Mouse (Mus musculus): ENCODE measurements around the gene Olfr1287. TPM values are rescaled to one million over a fixed set of nuclear protein-coding genes. Genes with fewer than 3 reads are reported as not detected.

The Olfr1287 gene
- total RNA-seq (2023), result not detected

DNA sequence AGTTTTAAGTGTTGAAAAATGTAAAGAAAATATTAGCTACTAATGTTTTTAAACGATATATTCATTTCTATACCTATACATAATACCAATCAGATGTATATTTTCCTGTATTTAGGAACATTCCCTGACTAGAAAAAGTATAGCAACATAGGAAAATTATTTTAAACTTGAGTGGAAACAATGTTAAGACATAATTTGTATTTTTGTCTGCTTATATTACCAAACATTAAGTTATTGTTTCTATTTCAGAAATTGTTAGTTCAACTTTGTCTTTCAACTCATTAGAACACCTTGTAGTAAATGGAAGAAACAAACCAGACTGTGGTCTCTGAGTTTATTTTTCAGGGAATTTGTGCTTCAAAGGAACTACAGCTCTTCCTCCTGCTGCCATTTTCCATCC is at the start of gene Olfr1287:
Olfr1287 (plus strand) TSS at position 301 of the 400 bp plus-strand sequence.

DNA sequence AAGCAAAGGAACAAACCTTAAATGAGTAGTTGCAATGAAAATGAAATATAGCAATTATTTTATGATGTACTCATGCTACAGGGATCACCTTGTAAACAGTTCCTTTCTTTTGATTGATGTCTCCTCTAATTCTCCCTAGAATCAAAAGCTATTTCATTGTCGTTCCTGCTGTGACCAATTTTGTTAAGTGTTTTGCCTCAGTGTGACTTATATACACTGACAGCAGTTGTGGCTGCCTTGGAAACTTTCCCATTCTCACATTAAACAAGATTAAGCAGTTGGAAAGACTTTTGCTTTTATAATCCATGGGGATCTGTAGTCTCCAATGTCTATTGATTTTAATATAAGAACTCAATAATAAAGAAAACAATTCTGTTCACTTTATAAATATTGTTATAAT is 26.0 kb upstream of the Olfr1287 start, which contains the start of gene Olfr1286:
Olfr1286 (minus strand) TSS at position 185 of the 400 bp plus-strand sequence.

DNA sequence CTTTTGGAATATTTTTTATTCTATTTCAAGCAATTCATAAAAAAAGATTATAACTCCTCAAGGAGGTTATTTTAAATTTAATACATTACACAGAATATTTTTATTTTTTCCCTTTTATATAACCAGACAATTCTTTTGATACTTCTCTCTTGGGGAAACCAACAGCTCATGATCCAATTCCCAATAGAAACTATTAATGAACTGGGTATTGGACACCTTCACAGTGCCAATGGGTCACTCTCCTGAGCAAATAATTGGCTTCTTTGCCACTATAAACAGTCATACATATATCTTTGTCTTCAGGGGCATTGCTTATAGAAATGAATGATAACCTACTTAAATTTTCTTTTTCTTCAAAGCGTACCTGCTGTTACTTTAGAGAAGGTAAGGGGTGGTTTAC is 24.9 kb downstream of the Olfr1287 start, which contains the start of gene Olfr1288:
Olfr1288 (plus strand) TSS at position 301 of the 400 bp plus-strand sequence.

DNA sequence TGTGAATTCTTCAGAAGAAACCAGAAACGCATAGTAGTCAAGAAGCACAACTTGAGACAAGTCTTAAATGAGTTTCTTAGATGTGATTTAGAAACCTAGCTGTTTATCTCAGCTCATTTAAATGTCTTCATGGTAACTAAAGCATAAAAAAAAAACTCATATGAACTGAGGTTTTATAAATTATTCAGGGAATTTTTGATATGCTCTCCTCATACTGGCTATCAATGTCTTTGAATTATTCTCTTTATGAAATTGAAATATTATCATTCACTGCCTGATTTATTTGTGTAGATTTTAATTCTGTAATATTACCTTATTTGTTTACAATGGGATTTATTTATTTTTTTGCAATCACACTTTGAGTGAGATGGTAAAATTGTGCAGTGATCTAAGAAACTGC is 31.6 kb downstream of the Olfr1287 start, which contains the start of gene Olfr1289:
Olfr1289 (plus strand) TSS at position 301 of the 400 bp plus-strand sequence.

DNA sequence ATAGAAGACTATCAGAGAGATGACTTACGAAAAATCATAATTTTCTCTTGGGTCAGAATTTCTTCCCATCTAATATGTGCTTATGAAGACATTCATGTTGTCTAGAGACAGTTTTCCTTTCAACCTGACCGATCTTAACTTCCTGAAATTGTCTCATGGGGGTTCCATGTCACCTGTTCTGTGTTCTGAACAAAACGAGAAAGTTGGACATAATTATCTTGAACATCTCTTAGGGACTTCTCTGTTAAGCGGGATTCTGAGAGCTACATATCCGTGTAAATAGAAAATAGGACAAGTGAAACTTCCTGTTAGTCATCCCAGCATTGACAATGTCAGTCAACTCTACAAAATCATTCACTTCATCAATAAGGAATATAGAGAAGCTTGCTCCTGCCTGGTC is 44.8 kb downstream of the Olfr1287 start, which contains the start of gene Olfr1290:
Olfr1290 (minus strand) TSS at position 101 of the 400 bp plus-strand sequence.

DNA sequence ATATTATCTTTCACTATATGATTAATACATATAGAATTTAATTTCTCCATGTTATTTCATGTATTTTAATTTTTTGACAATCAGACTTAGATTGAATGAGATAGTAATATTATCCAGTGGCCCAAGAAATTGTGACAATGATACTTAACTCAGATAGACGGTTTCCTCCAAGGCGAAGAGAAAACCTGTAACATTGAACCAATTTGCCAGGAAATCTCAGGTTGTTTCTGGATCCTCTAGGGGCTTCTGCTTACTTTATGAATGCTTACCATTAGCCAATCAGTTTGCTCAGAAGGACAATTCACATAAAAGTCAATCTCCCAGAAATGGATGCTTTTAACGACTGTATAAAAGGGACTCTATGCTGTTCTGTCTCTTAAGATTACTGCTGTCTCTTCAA is 47.9 kb downstream of the Olfr1287 start, which contains the start of gene Olfr1291-ps1:
Olfr1291-ps1 (plus strand) TSS at position 301 of the 400 bp plus-strand sequence.

Other genes starting within 250 kb of the Olfr1287 start
- not detected for gene 4930430A15Rik, start 219.5 kb upstream of the Olfr1287 start, total RNA-seq (2023)
- gene Olfr1275, start 213.9 kb upstream of the Olfr1287 start, total RNA-seq (2023), result not detected
- gene Olfr1276, start 194.6 kb upstream of the Olfr1287 start, total RNA-seq (2023), result not detected
- gene Olfr1277, start 175.0 kb upstream of the Olfr1287 start, total RNA-seq (2023), result not detected
- not detected for gene Olfr1278, start 159.0 kb upstream of the Olfr1287 start, total RNA-seq (2023)
- not detected for gene Olfr1279, start 148.5 kb upstream of the Olfr1287 start, total RNA-seq (2023)
- not detected for gene Olfr1280, start 135.1 kb upstream of the Olfr1287 start, total RNA-seq (2023)
- gene Olfr1281, start 122.6 kb upstream of the Olfr1287 start, total RNA-seq (2023), result not detected
- gene Olfr1282, start 113.1 kb upstream of the Olfr1287 start, total RNA-seq (2023), result not detected
- gene Olfr1283, start 82.4 kb upstream of the Olfr1287 start, total RNA-seq (2023), result not detected
- gene Olfr1284, start 73.6 kb upstream of the Olfr1287 start, total RNA-seq (2023), result not detected
- gene Olfr1286, start 26.0 kb upstream of the Olfr1287 start, total RNA-seq (2023), result not detected
- gene Olfr1288, start 25.0 kb downstream of the Olfr1287 start, total RNA-seq (2023), result not detected
- not detected for gene Olfr1289, start 31.7 kb downstream of the Olfr1287 start, total RNA-seq (2023)
- gene Olfr1290, start 44.7 kb downstream of the Olfr1287 start, total RNA-seq (2023), result not detected
- not detected for gene Olfr1291-ps1, start 48.0 kb downstream of the Olfr1287 start, total RNA-seq (2023)
- gene Olfr1293-ps, start 76.1 kb downstream of the Olfr1287 start, total RNA-seq (2023), result not detected
- not detected for gene Olfr1294, start 91.1 kb downstream of the Olfr1287 start, total RNA-seq (2023)
- gene Olfr1295, start 120.5 kb downstream of the Olfr1287 start, total RNA-seq (2023), result not detected
- gene Olfr1297, start 177.4 kb downstream of the Olfr1287 start, total RNA-seq (2023), result not detected
- not detected for gene Olfr1298, start 200.1 kb downstream of the Olfr1287 start, total RNA-seq (2023)
- not detected for gene Olfr1299, start 212.3 kb downstream of the Olfr1287 start, total RNA-seq (2023)

Data from monocyte, adult 59 days (primary cell).